Mouse (Mus musculus) layer of hippocampus, adult 2 months (tissue): Measurements from ENCODE around the gene Rbm45. TPM values are rescaled to one million over a fixed set of nuclear protein-coding genes. Genes with fewer than 3 reads are reported as not detected.

Experiments used
- DNase-seq, 2 experiments: peaks; one replicate each; pipeline ENCODE4 v3.0.0; 2022; ENCODE audit warnings: low spot score in 2 of 2
- H3K27ac ChIP-seq: fragments of 200-600 bp; 2 replicates; pipeline ENCODE4 v1.8.1; 2022
- H3K4me3 ChIP-seq: fragments of 200-600 bp; 2 replicates; pipeline ENCODE4 v1.8.1; 2022; ENCODE audit warnings: mild to moderate bottlenecking
- CTCF ChIP-seq: fragments of 200-600 bp; conservative IDR thresholded peaks from 2 replicates; pipeline ENCODE4 v1.8.1; 2022; ENCODE audit warnings: antibody characterized with exemption, mild to moderate bottlenecking, moderate library complexity
- total RNA-seq, 2 experiments: library from RNA; stranded (reverse); gene quantifications; 2 replicates each; pipeline ENCODE4 v1.2.3; 2021

The Rbm45 gene
- total RNA-seq, 2 experiments from 2014 or later, result 43.9 to 44.0 TPM

- H3K4me3 ChIP-seq, result peak within 1 kb of the TSS; percentile 99
- H3K27ac ChIP-seq, result peak within 1 kb of the TSS; percentile 93
- peak; percentile 61 to 74 for DNase-seq
- peak; percentile 36 for TF ChIP-seq CTCF
These were observed 36.6 kb downstream of the Rbm45 start, which contains the start of gene Osbpl6 for GRCm38 (mm10) chr2:76406151-76406936. Osbpl6 (plus strand) TSS chr2:76406508.

DNA sequence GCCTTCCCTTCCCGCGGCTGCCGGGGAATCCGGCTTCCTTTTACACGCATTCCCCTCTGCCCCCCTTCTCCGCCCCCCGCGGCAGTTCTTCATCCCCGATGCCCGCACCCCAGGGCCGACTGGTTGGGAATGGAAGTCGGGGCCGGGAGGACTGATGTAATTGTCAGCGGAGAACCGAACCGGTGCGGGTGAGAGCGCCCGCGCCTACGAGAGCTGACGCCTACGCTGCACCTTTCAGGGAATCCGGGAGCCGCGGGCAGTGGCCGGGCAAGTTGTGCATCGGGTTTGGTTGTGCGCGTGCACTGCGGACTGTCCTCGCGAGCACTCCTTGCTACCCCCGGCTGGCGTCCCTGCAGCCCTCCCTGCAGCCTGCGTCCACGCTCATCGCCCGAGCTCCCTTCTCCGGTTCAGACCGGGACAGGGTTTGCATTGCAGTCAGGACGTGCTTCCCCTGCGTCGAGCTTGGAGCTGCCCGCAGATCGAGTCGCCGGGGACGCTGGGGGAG lies 37.2 kb downstream of the Rbm45 start:
- peak; percentile 40 to 59 for DNase-seq
- Histone ChIP-seq H3K27ac (peak overlapping the region; percentile 93), H3K4me3 (peak overlapping the region; percentile 99)
- no peak for TF ChIP-seq CTCF

- Histone ChIP-seq H3K4me3 (no peak overlapping the region), H3K27ac (no peak overlapping the region)
- DNase-seq, result no peak
- no peak for TF ChIP-seq CTCF
These were observed 39.7 kb downstream of the Rbm45 start for GRCm38 (mm10) chr2:76409526-76409925.

DNA sequence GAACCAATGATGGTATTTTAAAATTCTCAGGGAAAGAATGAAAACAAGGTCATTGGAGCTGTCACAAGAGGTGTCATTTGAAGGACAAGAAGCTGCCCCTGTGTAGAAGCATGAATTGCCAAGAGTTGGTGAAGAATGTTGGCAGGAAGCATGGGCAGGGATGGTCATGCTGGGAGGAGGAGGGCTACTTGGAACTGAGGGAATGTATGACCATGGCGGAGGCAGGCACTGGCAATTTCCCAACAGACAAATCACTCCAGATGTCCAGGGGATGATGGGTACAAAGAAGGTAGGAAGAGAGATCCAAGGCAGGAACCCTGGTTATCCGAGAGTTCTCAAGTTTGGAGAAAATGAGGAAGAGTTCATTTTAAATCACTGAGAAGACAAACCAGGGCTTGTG lies 40.2 kb downstream of the Rbm45 start:
- no peak for TF ChIP-seq CTCF
- DNase-seq, result no peak
- H3K27ac ChIP-seq, result no peak overlapping the region
- H3K4me3 ChIP-seq, result no peak overlapping the region

DNA sequence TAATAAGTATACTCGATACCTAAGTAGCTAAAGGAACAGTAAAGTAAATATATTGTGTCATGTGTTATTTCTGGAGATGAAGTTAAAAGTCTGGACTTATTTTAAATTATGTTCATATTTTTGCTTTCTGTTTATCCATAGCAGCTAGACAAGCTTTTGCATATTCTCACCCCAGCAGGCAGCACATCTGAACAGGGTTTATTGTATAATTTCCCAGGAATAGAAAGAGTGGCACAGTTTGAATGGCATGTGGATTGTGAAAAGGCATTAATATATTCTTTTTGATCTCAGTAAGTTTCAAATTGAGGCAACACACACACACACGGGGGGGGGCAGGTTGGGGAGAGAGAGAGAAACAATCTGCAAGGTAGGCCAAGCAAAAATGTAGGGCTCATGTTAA lies 43.1 kb downstream of the Rbm45 start:
- no peak for TF ChIP-seq CTCF
- Histone ChIP-seq H3K27ac (no peak overlapping the region), H3K4me3 (no peak overlapping the region)
- no peak for DNase-seq

DNA sequence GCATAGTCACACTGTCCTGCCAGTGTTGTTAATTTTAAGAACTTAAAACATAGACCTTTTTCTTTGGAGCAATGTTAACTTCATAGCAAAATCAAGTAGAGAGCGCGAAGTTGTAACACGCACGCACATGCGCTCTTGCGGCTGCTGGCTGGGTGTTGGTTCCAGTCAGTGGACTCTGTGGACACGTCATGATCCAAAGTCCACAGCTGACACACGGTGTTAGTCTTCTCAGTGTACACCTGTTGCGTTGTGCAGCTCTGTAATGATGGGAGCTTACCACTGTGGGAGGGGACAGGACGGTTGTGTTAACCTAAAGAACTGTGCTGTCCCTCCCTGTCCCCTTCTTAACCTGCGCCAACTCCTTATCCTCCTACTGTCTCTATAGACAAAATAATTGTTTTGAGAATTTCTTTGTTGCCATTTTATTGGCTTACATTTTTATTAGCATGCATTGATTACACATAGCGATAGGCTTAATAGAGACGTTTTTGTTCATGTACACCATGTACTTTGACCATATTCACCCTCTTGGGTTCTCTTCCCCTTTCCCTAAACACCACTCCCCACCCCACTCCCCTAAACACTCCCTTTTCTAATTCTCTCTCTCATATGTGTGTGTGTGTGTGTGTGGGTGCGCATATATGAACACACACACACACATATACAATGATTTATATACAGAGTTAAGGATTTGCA lies 47.8 kb downstream of the Rbm45 start:
- no peak for TF ChIP-seq CTCF
- H3K4me3 ChIP-seq, result no peak overlapping the region
- no peak overlapping the region for H3K27ac ChIP-seq

GRCm38 (mm10) chr2:76418142-76418518 lies 48.3 kb downstream of the Rbm45 start:
- DNase-seq, result no peak
- no peak for TF ChIP-seq CTCF
- Histone ChIP-seq H3K4me3 (no peak overlapping the region), H3K27ac (no peak overlapping the region)

More for the DNA sequence above, 47.8 kb downstream of the Rbm45 start:
- DNase-seq, result no peak

GRCm38 (mm10) chr2:76421411-76421924 lies 51.7 kb downstream of the Rbm45 start:
- Histone ChIP-seq H3K27ac (no peak overlapping the region), H3K4me3 (no peak overlapping the region)
- TF ChIP-seq CTCF, result no peak
- no peak for DNase-seq

- no peak for DNase-seq
- H3K4me3 ChIP-seq, result no peak overlapping the region
- no peak overlapping the region for H3K27ac ChIP-seq
- TF ChIP-seq CTCF, result no peak
These were observed 57.0 kb downstream of the Rbm45 start for GRCm38 (mm10) chr2:76426816-76427215.

DNA sequence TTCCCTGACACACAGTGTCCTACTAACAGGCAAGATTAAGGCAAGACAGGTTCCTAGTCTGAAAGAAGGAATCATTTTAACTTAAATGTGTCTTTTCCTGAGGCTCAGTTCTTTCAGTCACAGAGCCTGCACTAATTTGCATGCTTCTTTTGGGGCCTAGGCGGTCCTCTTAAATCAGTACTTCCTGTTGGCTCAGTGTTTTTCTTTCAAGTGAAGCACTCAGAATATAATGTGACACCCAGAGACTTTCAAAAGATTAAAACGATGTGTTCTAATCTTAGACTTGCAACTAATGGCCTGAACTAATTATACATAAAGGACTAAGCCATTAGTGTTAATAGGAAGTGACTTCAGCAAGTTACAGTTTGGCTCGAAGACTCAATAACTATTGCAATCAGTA lies 59.5 kb downstream of the Rbm45 start:
- no peak for TF ChIP-seq CTCF
- no peak for DNase-seq
- H3K27ac ChIP-seq, result no peak overlapping the region
- H3K4me3 ChIP-seq, result no peak overlapping the region

GRCm38 (mm10) chr2:76429855-76430254 lies 60.1 kb downstream of the Rbm45 start:
- Histone ChIP-seq H3K27ac (no peak overlapping the region), H3K4me3 (no peak overlapping the region)
- DNase-seq, result no peak
- TF ChIP-seq CTCF, result no peak

- peak; percentile 22 to 60 for DNase-seq
- Histone ChIP-seq H3K4me3 (no peak overlapping the region), H3K27ac (no peak overlapping the region)
- TF ChIP-seq CTCF, result no peak
These were observed 60.8 kb downstream of the Rbm45 start for GRCm38 (mm10) chr2:76430539-76430938.

Other genes with a start within 250 kb of the Rbm45 start
- 10 to 100 TPM; 16.3 to 16.4 TPM for gene Pde11a, start 31.2 kb upstream of the Rbm45 start, total RNA-seq
- gene Cyct, start 9.5 kb upstream of the Rbm45 start, total RNA-seq, result not detected
- gene Osbpl6, start 36.5 kb downstream of the Rbm45 start, total RNA-seq, result 10 to 100 TPM; 59.0 to 63.3 TPM